Mouse (Mus musculus) testis, adult 2 months (tissue): Measurements from ENCODE around the gene Zfp964. TPM values are rescaled to one million over a fixed set of nuclear protein-coding genes. Genes with fewer than 3 reads are reported as not detected.
"Not testable (repeated sequence)": the region's sequence is repeated elsewhere in the genome, so short reads cannot be mapped to it uniquely, and the experiment has no call there.

Source experiments
- H3K27ac ChIP-seq: fragments of 200-500 bp; 2 replicates; pipeline ENCODE4 v1.5.1; 2012; ENCODE audit warnings: low read depth, low read length; ENCODE audit not compliant: control insufficient read depth, insufficient read depth
- H3K27me3 ChIP-seq: fragments of 200-500 bp; 2 replicates; pipeline ENCODE4 v1.6.1; 2012; ENCODE audit warnings: mild to moderate bottlenecking, low read length, moderate library complexity; ENCODE audit not compliant: control insufficient read depth, insufficient read depth
- H3K36me3 ChIP-seq: fragments of 200-500 bp; 2 replicates; pipeline ENCODE4 v1.6.1; 2012; ENCODE audit warnings: mild to moderate bottlenecking, low read length; ENCODE audit not compliant: control insufficient read depth, insufficient read depth
- H3K4me1 ChIP-seq: fragments of 200-500 bp; 2 replicates; pipeline ENCODE4 v1.6.1; 2012; ENCODE audit warnings: low read length; ENCODE audit not compliant: control insufficient read depth, insufficient read depth
- H3K4me3 ChIP-seq: fragments of 200-500 bp; 2 replicates; pipeline ENCODE4 v1.5.1; 2012; ENCODE audit warnings: low read depth, mild to moderate bottlenecking, low read length, moderate library complexity, mixed read lengths; ENCODE audit not compliant: control insufficient read depth
- CTCF ChIP-seq: fragments of 200-500 bp; IDR thresholded peaks from 2 replicates; pipeline ENCODE4 v1.5.1; 2012; ENCODE audit warnings: low read depth, mild to moderate bottlenecking, inconsistent platforms, low read length, moderate library complexity; ENCODE audit not compliant: control insufficient read depth, insufficient read depth, insufficient replicate concordance
- POLR2A ChIP-seq: fragments of 200-500 bp; IDR thresholded peaks from 2 replicates; pipeline ENCODE4 v1.6.1; 2012; ENCODE audit warnings: low read depth, mild to moderate bottlenecking, inconsistent platforms, low read length, moderate library complexity; ENCODE audit not compliant: control insufficient read depth
- polyA plus RNA-seq: library from polyadenylated mRNA; depleted of rRNA; stranded (reverse); fragments of >200 nt; gene quantifications from 2 replicates; pipeline ENCODE4 v1.2.3, GENCODE M21; 2012; rRNA removed

The Zfp964 gene
- polyA plus RNA-seq, 1 experiment: 0.75 TPM

DNA sequence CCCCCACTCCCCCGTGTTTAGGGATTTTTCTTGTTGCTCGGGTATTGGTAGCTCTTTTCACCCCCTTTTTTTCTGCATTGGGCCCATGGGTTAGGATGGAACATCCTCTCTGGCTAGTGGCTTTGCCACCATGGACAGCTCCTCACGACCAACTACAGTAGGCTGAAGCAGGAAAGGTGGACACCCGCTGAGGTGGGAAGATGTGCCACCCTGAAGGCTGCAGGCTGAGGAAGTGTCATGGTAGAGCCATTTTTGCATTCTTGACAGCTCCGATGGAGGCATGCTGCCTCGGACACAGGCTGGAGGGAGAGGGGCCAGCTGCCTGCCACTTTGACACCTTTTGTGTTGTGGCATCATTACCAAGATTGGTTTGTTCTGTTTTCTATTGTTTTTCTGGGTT is 47.5 kb downstream of the Zfp964 start:
- Histone ChIP-seq H3K4me1 (no peaks in the 10 kb centered on the region), H3K27me3 (no peaks in the 10 kb centered on the region), H3K27ac (no peak overlapping the region), H3K4me3 (no peak overlapping the region), H3K36me3 (no peaks in the 10 kb centered on the region; the same call in 1 of the 2 replicates)
- TF ChIP-seq POLR2A: no peak
- no peak for TF ChIP-seq CTCF

DNA sequence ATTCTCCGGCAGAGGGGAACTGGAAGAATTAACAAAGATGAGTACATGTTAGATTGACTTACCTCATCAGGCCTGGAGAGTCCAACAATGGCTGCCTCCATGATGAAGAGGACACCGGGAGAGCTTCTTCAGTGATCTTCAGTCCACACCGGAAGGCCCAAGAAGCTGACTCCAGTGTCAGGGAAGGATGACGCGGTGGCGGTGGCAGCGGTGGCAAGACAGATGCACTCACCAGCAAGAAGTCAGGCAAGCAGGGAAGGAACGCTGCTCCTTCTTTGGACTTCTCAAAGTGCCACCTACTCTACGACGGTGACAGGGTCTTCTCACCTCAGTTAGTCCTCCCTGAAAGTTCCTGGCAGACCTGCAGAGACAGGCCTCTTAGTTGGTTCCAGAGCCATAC is 56.3 kb downstream of the Zfp964 start, which contains the start of gene Zfp869:
TSS of gene Zfp869 (minus strand) at position 101 of the 400 bp plus-strand sequence.
- not testable (repeated sequence) for H3K4me1 ChIP-seq, H3K36me3 ChIP-seq, H3K4me3 ChIP-seq, H3K27me3 ChIP-seq, H3K27ac ChIP-seq

DNA sequence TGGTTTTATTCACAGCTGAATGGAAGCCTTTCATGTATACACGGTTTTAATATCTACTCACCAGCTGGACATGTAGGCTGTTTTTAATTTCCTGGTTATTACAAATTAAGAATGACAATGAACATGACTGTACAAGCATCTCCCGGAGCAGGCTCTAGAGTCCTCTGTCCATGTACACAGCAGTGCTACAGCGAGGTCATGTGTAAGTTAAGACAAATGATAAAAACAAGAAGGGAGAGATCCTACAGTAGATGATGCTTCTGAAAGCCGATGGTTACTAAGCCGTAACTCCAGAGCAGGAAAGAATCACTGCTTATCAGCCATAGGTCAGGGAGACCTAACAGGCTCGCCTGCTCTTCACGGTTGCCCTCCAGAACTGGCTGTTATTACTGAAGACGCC is 59.2 kb downstream of the Zfp964 start:
- no peak overlapping the region for H3K4me3 ChIP-seq
- H3K27me3 ChIP-seq: no peaks in the 10 kb centered on the region
- no peak for TF ChIP-seq CTCF
- no peak for TF ChIP-seq POLR2A
- no peaks in the 10 kb centered on the region; the same call in 1 of the 2 replicates for H3K4me1 ChIP-seq
- H3K36me3 ChIP-seq: no peaks in the 10 kb centered on the region; the same call in 1 of the 2 replicates
- no peak overlapping the region for H3K27ac ChIP-seq

DNA sequence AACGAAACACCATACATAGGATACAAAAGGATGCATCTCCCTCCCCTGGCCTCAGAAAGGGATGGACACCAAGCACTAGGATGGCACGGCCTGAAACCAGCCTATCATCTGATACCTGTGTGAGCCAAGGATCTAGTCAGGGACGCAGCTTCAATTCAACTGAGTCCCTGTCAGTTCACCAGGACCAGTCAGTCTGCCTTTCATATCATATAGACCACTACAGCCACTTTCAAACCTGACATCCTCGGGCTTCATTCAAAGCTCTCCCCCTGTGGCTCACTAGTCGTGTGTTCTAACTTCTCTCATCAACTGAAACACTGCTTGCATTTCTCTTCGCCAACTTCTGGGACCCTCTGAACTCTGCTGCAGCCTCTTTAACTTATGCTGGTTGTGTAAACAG is 61.1 kb downstream of the Zfp964 start:
- no peaks in the 10 kb centered on the region for H3K27me3 ChIP-seq
- TF ChIP-seq CTCF (no peak), POLR2A (no peak)
- H3K36me3 ChIP-seq: no peaks in the 10 kb centered on the region; the same call in 1 of the 2 replicates
- no peaks in the 10 kb centered on the region; the same call in 1 of the 2 replicates for H3K4me1 ChIP-seq
- no peak overlapping the region for H3K27ac ChIP-seq
- H3K4me3 ChIP-seq: no peak overlapping the region

Other genes starting within 250 kb of the Zfp964 start
- gene Gm9495, start 200.9 kb upstream of the Zfp964 start, polyA plus RNA-seq: 5.4 and 5.7 TPM in 2 replicates
- 4.6 and 5.8 TPM in 2 replicates for gene Gm7697, start 131.5 kb upstream of the Zfp964 start, polyA plus RNA-seq
- gene Zfp868, start 28.9 kb upstream of the Zfp964 start, polyA plus RNA-seq: 4.3 and 4.8 TPM in 2 replicates
- gene Zfp869, start 56.2 kb downstream of the Zfp964 start, polyA plus RNA-seq: 1.4 TPM in 2 replicates
- 0.47 and 0.48 TPM in 2 replicates for gene Zfp963, start 95.5 kb downstream of the Zfp964 start, polyA plus RNA-seq
- not detected in 2 replicates for gene Gm20422, start 120.4 kb downstream of the Zfp964 start, polyA plus RNA-seq
- 22.6 and 23.6 TPM in 2 replicates for gene Atp13a1, start 136.7 kb downstream of the Zfp964 start, polyA plus RNA-seq
- gene Zfp866, start 136.7 kb downstream of the Zfp964 start, polyA plus RNA-seq: 6.4 and 8.1 TPM in 2 replicates
- gene Gmip, start 154.2 kb downstream of the Zfp964 start, polyA plus RNA-seq: 4.4 and 4.5 TPM in 2 replicates
- 7.9 and 10.1 TPM in 2 replicates for gene Lpar2, start 167.9 kb downstream of the Zfp964 start, polyA plus RNA-seq
- gene Pbx4, start 178.0 kb downstream of the Zfp964 start, polyA plus RNA-seq: 187 and 222 TPM in 2 replicates
- 0.36 and 0.51 TPM in 2 replicates for gene Cilp2, start 233.2 kb downstream of the Zfp964 start, polyA plus RNA-seq
- gene Tssk6, start 247.7 kb downstream of the Zfp964 start, polyA plus RNA-seq: 844 and 936 TPM in 2 replicates
- 122 and 131 TPM in 2 replicates for gene Ndufa13, start 248.1 kb downstream of the Zfp964 start, polyA plus RNA-seq
- 0.95 TPM in 2 replicates for gene Yjefn3, start 248.2 kb downstream of the Zfp964 start, polyA plus RNA-seq